20 mouse cellular contexts compared by ENCODE assay signal in the genomic region with DNA sequence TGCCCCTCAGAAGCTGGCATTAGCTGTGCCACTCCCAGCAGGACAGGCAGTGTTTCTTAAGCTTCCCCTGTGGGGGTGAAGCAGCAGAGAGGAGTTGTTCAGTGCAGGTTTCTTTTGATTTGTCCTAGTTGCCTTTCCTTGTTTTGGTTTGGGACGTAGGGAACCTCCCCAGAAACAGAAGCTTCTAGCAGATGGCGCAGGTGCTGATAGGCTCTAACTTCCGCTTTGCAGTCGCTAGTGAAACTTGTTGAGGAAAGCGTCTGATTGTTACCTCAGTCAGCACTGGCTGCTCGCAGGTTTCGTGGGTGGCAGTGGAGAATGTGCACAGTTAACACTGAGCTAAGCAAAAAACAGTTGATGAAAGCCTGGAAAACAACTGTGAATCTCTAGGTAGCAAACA. TPM values are rescaled to one million over a fixed set of nuclear protein-coding genes. Genes with fewer than 3 reads are reported as not detected.
DNase-seq lines count a peak whose midpoint lies in the region; ATAC-seq lines count a peak whose summit lies in the region.
"Had no signal": no experiment of that assay in that cellular context is flagged by ENCODE, and none has a peak within 500 bp of the region (broad histone marks: within the 10 kb centered on the region; RNA-seq: fewer than 3 reads in every experiment).

No protein-coding gene starts in this region.

- no peak for DNase-seq in frontal cortex, postnatal 36 days (ENCODE audit: low spot score in 2 of 2)
- peak; percentile 61 for DNase-seq in CD4-positive, CD25-positive, alpha-beta regulatory T cell, adult 2 months (ENCODE audit: low read depth, low spot score)
- no peak for DNase-seq in layer of hippocampus, postnatal 10 days (ENCODE audit: low spot score in 2 of 2)
- no peak for DNase-seq in kidney, postnatal 4 days
- no peak for DNase-seq in retina, postnatal 1 day
- DNase-seq: adrenal gland, postnatal 25 days; cerebellum, adult 11 months; cerebellum, adult 9-11 months; forebrain, postnatal 0 days; gastrocnemius, adult 2 months; heart, postnatal 10 days; kidney, adult 11 months; kidney, postnatal 10 days; lung, postnatal 4 days; thymus, postnatal 36 days had no signal

- peak; percentile 53 for ATAC-seq in frontal cortex, adult (ENCODE audit: low TSS enrichment)
- ATAC-seq in activated CD4-positive, CD25-positive, alpha-beta regulatory T cell, adult 4 months: peak; percentile 68
- 0 out of 2 replicates have a peak, but pooled peaks have one; percentile 35 for ATAC-seq in megakaryocyte, adult 5-6 weeks (ENCODE audit: poor library complexity, severe bottlenecking)
- ATAC-seq: forebrain, postnatal 0 days; hindbrain, postnatal 0 days; midbrain, embryonic 16.5 days had no signal

RNA-seq across cellular contexts. Expression of gene Hbs1l, which starts 6.0 kb away (rescaled TPM):
- 100 to 1,000 TPM; 133 to 141 TPM for polyA plus RNA-seq in activated CD4-positive, CD25-positive, alpha-beta regulatory T cell, adult 4 months (2017; shearing (Covaris generic))
- 39.0 and 40.4 TPM in 2 replicates for total RNA-seq in megakaryocyte, adult 5-6 weeks (2015)
- 55.4 and 57.3 TPM in 2 replicates for total RNA-seq in megakaryocyte, adult 5-6 weeks (2017)
- total RNA-seq in layer of hippocampus, postnatal 10 days (2021): 10 to 100 TPM; 80.4 to 93.6 TPM
